Mouse (Mus musculus) ZHBTc4 (cell line): ENCODE data around the gene Dock1.

Experiments
- DNase-seq: peaks from one replicate; pipeline ENCODE4 v3.0.0-alpha.2; 2011; ENCODE audit warnings: low read depth, low spot score

The Dock1 gene

GRCm38 (mm10) chr7:134959086-134959485 lies 288.6 kb downstream of the Dock1 start:
- DNase-seq = no peak

- DNase-seq = peak; percentile 73
Measured at GRCm38 (mm10) chr7:134960871-134961270, 290.4 kb downstream of the Dock1 start.

GRCm38 (mm10) chr7:134961608-134962007 lies 291.2 kb downstream of the Dock1 start:
- no peak for DNase-seq

- DNase-seq = no peak
Measured at GRCm38 (mm10) chr7:134990244-134990643, 319.8 kb downstream of the Dock1 start.

DNA sequence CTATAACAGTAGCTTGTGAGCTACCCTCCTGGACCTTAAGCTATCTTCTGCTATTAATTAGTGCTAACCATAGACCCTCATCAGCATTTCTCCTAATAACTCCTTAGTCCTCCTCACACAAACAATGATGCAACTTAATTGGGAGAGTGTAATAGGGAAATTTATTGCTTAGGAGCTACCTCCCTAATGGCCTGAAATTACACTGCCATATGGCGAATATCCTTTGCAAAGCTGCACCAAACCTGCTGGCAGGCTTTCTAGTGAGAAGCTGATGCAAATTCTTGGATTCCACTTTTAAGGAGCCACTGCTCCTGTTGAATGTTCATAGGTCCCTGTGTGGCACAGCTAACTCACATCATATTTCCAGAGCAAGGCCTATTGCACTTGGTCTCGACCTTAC lies 320.5 kb downstream of the Dock1 start:
- no peak for DNase-seq

DNA sequence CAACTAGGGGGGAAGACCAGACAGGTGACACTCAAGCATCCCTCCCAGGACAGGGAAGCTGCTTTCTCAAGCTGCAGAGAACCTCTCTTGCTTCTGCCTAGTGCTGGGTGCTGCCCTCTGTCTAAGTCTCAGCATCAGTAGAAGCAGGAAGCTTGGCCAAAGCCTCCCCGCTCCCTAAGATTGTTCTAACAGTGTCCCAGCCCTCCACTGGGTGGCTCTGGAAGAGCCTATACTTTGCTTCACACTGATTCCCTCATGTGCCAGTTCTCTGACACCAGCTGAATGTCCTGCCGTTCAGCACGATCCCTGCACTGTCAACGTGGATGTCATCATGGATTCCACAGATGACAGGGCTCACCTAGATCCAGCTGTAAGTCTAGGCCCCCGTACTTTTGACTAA lies 324.5 kb downstream of the Dock1 start:
- no peak for DNase-seq

GRCm38 (mm10) chr7:135002216-135002615 lies 331.8 kb downstream of the Dock1 start:
- no peak for DNase-seq

DNA sequence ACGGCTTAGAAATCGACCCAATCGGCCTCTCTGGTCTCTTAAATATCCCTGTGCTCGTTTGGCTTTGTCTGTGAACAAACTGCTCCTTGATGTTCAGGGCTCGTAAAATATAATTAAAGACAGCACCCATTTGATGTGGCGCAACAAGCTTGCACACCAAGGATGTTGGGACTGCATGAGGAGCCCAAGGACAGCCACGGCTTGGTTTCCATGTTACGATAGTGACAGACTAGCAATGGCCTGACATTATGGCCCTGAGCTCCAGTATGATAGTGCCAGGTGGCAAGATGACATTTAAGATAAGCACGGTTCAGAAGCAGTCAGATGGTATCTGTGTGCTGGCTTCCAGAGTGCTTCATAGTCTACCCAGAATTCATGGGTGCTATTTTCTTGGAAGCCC lies 332.4 kb downstream of the Dock1 start:
- DNase-seq = no peak

DNA sequence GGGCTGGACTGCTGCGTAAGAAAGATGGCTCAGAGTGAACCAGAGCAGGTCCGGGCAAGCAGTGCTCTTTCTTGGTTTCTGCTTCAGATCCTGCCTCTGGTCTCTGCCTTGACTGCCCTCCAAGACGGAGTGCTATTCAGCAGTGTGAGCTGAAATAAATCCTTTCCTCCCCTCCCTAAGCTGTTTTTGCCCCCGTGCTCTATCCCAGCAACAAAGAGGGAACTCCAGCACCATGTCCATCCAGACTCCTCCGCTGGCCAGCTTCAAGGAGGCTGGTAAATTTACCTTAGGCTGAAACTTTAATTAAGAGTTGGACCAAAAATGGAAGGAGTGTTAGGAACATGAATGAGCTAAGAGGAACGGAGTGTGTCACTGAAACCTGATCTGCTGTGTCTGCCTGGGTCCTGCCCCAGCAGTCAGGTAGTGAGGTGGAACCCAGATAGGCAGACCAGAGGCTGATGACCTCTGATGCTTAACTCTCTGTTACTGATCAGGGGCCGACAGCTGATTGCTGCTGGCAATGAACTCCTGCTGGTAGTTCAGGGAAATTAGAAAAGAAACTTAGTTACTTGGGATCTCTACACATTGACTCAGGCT lies 335.6 kb downstream of the Dock1 start:
- no peak for DNase-seq

DNA sequence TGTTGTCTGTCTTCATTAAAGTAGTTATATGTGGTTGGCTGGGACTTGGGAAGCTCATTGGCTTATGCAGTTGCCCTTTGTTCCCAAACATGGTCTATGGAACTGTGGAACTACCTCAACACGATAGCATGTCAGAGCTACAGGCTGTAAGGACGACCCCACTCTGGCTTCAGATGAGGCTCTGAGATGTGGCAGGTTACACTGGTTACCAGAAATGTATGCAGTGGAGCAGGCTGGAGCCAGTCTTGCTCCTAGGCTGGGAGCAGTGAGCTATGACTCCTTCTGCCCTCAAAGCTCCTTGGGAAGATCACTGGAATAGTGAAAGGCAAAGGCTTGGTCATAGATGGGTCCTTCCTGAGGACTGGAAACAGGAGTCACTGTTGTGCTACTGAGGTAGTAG lies 337.6 kb downstream of the Dock1 start:
- DNase-seq = no peak

DNA sequence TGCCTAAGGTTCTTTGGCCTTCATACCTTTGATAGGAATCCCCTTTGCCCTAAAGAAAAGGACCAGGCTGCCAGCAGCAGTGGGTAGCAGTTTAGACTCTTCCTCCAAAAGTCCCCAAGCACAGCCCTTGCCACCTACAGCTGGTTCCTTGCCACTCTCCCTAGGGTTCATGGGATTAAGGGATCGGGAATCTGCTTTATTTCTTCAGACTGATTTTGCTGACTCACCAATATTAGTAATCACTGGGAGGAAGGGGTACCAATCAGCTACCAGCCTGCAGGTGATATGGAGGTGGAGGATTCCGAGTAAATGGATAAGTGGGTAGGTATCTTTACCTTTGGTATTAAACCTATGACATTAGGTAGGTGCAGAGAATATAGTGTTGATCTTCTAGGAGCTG lies 340.5 kb downstream of the Dock1 start:
- no peak for DNase-seq

DNA sequence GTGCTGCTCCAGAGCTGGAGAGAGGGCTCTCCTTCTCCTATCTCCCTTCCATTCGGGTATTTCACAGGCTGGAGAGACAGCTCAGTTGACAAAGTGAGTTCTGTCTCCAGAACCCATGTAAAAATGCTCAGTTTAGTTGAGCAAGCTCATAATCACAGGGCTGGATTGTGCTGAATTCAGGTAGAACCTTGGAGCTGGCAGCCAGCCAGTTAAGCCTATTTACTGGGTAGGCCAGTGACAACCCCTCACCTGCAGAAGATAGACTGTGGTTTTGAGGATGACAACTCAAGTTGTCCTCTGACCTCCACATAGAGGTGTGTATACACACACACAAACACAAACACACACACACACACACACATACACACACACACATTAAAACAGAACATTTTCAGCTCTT lies 347.1 kb downstream of the Dock1 start:
- DNase-seq = no peak

DNA sequence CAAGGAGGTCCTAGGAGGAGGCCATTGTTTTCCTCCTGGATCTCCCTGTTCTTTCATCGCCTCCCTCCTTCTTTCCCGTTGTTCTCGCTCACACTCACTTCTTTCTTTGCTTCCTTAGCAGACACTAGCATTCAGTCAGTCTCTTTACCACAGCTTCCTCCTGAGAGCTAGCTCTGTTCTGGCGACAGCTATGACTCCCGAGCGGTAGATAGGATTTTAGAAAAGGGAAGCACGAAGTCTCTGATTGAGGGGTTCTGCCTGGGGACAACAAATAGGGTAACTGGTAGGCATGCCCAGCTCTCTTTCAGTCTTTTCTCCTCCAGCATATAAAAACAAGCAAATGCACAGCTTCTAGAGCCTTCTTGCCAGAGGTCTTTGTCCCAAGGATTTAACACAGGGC lies 350.3 kb downstream of the Dock1 start:
- no peak for DNase-seq

- no peak for DNase-seq
Measured at GRCm38 (mm10) chr7:135021544-135022100, 351.2 kb downstream of the Dock1 start.

DNA sequence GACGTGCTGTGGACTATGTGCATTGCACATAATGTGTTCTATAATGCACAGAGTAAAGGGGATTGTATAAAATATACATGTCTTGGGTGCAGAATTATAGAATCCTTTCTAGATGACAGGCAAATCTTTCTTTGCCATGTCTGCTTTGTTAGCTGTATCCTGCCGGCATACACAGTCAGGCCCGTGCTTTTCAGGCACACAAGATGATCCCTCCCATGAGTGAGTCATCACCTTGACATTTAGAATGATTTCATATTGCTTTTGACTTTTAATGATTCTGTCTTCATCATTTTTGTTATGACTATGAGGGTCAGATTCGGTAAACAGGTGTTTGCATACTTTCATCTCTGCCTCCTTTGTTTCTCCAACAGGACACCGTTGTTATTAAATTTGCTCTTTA lies 354.1 kb downstream of the Dock1 start:
- no peak for DNase-seq

- DNase-seq = no peak
Measured at GRCm38 (mm10) chr7:135028716-135029115, 358.3 kb downstream of the Dock1 start.

DNA sequence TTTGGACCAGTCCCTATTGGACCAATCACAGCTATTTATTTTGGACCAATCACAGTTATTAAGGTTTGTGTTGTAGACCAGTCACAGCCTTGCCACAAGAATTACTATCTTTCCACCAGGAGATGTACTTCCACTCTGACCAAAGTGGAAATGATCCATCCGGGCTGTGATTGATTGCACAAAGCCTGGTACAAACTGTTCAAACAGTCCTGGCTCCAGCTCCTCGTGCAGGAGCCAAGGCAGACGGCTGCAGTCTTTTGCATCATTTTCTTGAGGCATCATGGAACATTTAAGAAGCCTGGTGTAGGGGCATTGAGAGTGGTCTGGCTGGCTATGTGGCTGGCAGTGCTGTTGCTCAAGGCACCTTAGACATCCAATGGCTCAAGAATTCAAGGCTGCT lies 358.7 kb downstream of the Dock1 start:
- no peak for DNase-seq

DNA sequence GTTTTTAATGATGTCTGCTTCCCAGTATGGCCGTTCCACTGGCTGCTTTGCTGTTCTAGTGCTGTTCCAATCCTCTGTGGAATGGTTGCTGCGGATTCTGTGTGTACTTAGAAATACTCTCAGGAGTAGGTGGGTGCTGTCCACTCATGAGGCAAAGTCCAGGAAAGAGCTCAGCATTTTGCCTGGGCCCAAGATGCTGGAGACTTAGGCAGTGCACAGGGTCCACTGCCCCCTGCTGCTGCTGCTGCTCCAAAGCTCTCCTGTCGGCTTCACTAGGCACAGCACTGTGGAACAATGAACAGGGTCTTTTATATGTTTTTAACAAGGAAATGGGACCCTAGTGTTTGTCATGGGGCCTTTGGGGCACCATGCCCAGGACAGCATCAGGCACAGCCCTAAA lies 361.0 kb downstream of the Dock1 start:
- no peak for DNase-seq

- DNase-seq = no peak
Measured at GRCm38 (mm10) chr7:135034811-135035210, 364.4 kb downstream of the Dock1 start.

- DNase-seq = no peak
Measured at GRCm38 (mm10) chr7:135035651-135036050, 365.2 kb downstream of the Dock1 start.

DNA sequence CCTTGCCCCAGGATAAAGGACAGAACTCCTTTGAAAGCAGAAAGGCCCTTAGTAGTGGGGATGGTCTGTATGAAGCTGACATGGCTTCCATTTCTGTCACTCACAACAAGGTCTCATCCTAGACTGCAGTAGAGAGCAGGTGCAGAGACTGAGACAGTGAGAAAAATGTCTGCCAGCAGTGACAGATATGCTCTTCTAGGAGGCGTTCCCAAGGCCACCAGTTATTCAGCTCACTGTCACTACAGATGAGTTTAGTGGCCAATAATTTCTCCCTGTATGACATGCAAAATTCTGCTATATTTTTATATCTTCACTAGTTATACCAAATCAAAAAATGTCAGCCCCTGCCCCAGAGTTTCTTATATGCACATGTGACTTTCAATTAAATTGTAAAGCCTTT lies 368.5 kb downstream of the Dock1 start:
- no peak for DNase-seq

GRCm38 (mm10) chr7:135043931-135044765 lies 373.7 kb downstream of the Dock1 start:
- DNase-seq = no peak

GRCm38 (mm10) chr7:135049416-135049815 lies 379.0 kb downstream of the Dock1 start:
- no peak for DNase-seq
